In the genomic region with DNA sequence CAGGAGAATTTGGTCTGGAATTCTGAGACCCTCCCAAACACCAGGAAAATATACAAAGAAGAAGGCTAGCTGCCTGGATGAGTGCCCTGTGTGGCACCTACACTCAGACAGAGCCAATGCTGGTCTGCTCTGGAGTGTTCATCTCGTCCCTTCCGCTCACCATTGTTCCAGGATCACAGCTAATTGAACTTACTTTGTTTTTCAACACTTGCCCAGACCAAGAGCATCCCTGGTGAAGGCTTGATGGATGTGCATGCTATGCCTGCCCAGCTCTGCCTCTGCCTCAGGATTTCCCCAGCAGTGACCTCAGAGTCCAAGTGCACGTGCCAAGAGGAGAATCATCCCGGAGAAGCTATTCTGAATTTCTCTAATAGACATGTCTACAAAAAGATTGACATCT, we compare ENCODE assay signal across 19 mouse cellular contexts. TPM values are rescaled to one million over a fixed set of nuclear protein-coding genes. Genes with fewer than 3 reads are reported as not detected.
A peak's percentile ranks its signal among the peaks of the same experiment; 100 is the strongest.
DNase-seq lines count a peak whose midpoint lies in the region; ATAC-seq and TF ChIP-seq lines count a peak whose summit lies in the region.
"Had no signal": no experiment of that assay in that cellular context is flagged by ENCODE, and none has a peak within 500 bp of the region (broad histone marks: within the 10 kb centered on the region; RNA-seq: fewer than 3 reads in every experiment).

No protein-coding gene starts in this region.

- no peak overlapping the region for H3K4me3 ChIP-seq in kidney, adult 2 months (ENCODE audit: insufficient read depth, low read depth, low read length)
- H3K4me3 ChIP-seq in lung, embryonic 14.5 days (ENCODE audit: low read depth, low read length): no peak overlapping the region
- H3K4me3 ChIP-seq: embryonic facial prominence, embryonic 12.5 days; forebrain, embryonic 15.5 days; heart, embryonic 10.5 days had no signal

- TF ChIP-seq POLR2A in kidney, adult 2 months (IDR thresholded peaks at IDR 0.05; ENCODE audit: low read depth, low read length): no peak

- no peaks in the 10 kb centered on the region for H3K27me3 ChIP-seq in kidney, adult 2 months (replicated peaks; ENCODE audit: control insufficient read depth, insufficient read depth, low read length)
- H3K27me3 ChIP-seq in lung, embryonic 14.5 days (ENCODE audit: insufficient read depth, low read length): no peaks in the 10 kb centered on the region
- H3K27me3 ChIP-seq: CH12.LX; embryonic facial prominence, embryonic 12.5 days; forebrain, embryonic 15.5 days; Patski had no signal

- no peaks in the 10 kb centered on the region for H3K9me3 ChIP-seq in lung, embryonic 14.5 days (ENCODE audit: low read depth, low read length)
- H3K9me3 ChIP-seq: embryonic facial prominence, embryonic 12.5 days; forebrain, embryonic 15.5 days; heart, embryonic 10.5 days had no signal

- H3K27ac ChIP-seq in kidney, adult 2 months (ENCODE audit: insufficient read depth, low read depth, low read length): no peak overlapping the region
- no peak overlapping the region for H3K27ac ChIP-seq in lung, embryonic 14.5 days (ENCODE audit: low read depth)
- H3K27ac ChIP-seq: embryonic facial prominence, embryonic 12.5 days; forebrain, embryonic 15.5 days; heart, embryonic 10.5 days had no signal

- H3K4me1 ChIP-seq in kidney, adult 2 months (ENCODE audit: control insufficient read depth, insufficient read depth, low read length): no peaks in the 10 kb centered on the region
- no peaks in the 10 kb centered on the region for H3K4me1 ChIP-seq in lung, embryonic 14.5 days (ENCODE audit: insufficient read depth)
- H3K4me1 ChIP-seq: forebrain, embryonic 15.5 days; heart, embryonic 10.5 days had no signal

- H3K36me3 ChIP-seq in kidney, adult 2 months (ENCODE audit: control insufficient read depth, insufficient read depth, low read length): no peaks in the 10 kb centered on the region
- H3K36me3 ChIP-seq in lung, embryonic 14.5 days (ENCODE audit: insufficient read depth): no peaks in the 10 kb centered on the region
- H3K36me3 ChIP-seq: embryonic facial prominence, embryonic 12.5 days; forebrain, embryonic 15.5 days; heart, embryonic 10.5 days had no signal

- DNase-seq in kidney, adult 2 months: peak; percentile 35
- DNase-seq in kidney, postnatal 25 days: no peak
- peak; percentile 64 for DNase-seq in lung, embryonic 14.5 days
- DNase-seq in lung, postnatal 25 days (ENCODE audit: low spot score): no peak
- peak; percentile 54 for DNase-seq in lung, postnatal 10 days
- no peak for DNase-seq in right cerebral cortex, postnatal 36 days (ENCODE audit: low spot score in 2 of 2)
- DNase-seq: adrenal gland, postnatal 14 days; cerebellum, adult 11-12 months; cerebellum, adult 9-10 months; cerebellum, postnatal 25 days; gastrocnemius, postnatal 36 days; heart, adult 18-20 months; heart, postnatal 10 days had no signal

- ATAC-seq in lung, embryonic 14.5 days (ENCODE audit: insufficient read depth): peak; percentile 49; the same call in 1 of the 2 replicates
- ATAC-seq: activated CD4-positive, CD25-positive, alpha-beta regulatory T cell, adult 4 months; forebrain, embryonic 15.5 days; Patski had no signal

- H3K4me2 ChIP-seq in lung, embryonic 14.5 days: no peak overlapping the region
- H3K4me2 ChIP-seq: embryonic facial prominence, embryonic 12.5 days; forebrain, embryonic 15.5 days had no signal

- no peak overlapping the region for H3K9ac ChIP-seq in lung, embryonic 14.5 days
- H3K9ac ChIP-seq: embryonic facial prominence, embryonic 12.5 days; forebrain, embryonic 15.5 days had no signal

- WGBS in kidney, adult 2 months: 73% methylated on average over 4 of the region's 4 CpGs
- 56% methylated on average over 4 of the region's 4 CpGs for WGBS in lung, embryonic 14.5 days

- no peak for TF ChIP-seq CTCF in kidney, adult 2 months (conservative IDR thresholded peaks at IDR 0.05; ENCODE audit: insufficient read depth, insufficient read length, low read depth, low read length)
- TF ChIP-seq CTCF in lung, embryonic 14.5 days (IDR thresholded peaks at IDR 0.05; ENCODE audit: low read depth): no peak

RNA-seq across cellular contexts. Expression of gene Adam12, which starts 9.3 kb away (rescaled TPM):
- polyA plus RNA-seq in kidney, adult 2 months (2012; rRNA removed): 4.1 and 4.4 TPM in 2 replicates
- polyA plus RNA-seq in lung, embryonic 14.5 days (2014; fragmentation: Nextera tagmentation; extraction: Ambion mirVana): 40.3 and 50.9 TPM in 2 replicates

Comparison
In these comparisons a context has a peak if more than half of its experiments do, and no peak if none do; other contexts are left out.
1. DNase-seq: peak in kidney, adult 2 months (single experiment), lung, embryonic 14.5 days (single experiment) and lung, postnatal 10 days (single experiment); none in kidney, postnatal 25 days (0 of 2), lung, postnatal 25 days (single experiment) and right cerebral cortex, postnatal 36 days (0 of 2).